Mouse (Mus musculus): ENCODE measurements at regions not wholly inside any gene's neighbourhood (a gene's known extent, or its start where the extent isn't known, plus 50 kb on each side); places are given as distances from the start of the nearest gene placed in this dataset.

- Histone ChIP-seq H3K4me1 (replicated peaks; ENCODE audit: control insufficient read depth in 2 of 2, insufficient read depth in 2 of 2, low read length in 1 of 2) (peaks cover 0 to 10% of the 10 kb centered on the region in 2 experiments; a peak in 2 of 4 replicates), H3K4me2 (ENCODE audit: low read depth) (no peak overlapping the region), H3K27ac (no peak overlapping the region), H3K4me3 (ENCODE audit: insufficient read depth in 1 of 2, low read depth in 2 of 2, low read length in 2 of 2) (no peak overlapping the region), H3K27me3 (ENCODE audit: control insufficient read depth, insufficient read depth, low read length) (no peaks in the 10 kb centered on the region), H3K9me3 (ENCODE audit: control insufficient read depth, low read length) (no peaks in the 10 kb centered on the region), H3K36me3 (replicated peaks; ENCODE audit: control insufficient read depth, insufficient read depth, low read depth) (no peaks in the 10 kb centered on the region), H3K9ac (replicated peaks) (no peak overlapping the region)
- TF ChIP-seq EP300 (IDR thresholded peaks at IDR 0.05; ENCODE audit: low read depth): no peak
- no peak for TF ChIP-seq CTCF (IDR thresholded peaks at IDR 0.05; ENCODE audit: low read depth)
- 73% methylated on average over 7 of the region's 7 CpGs for WGBS (ENCODE audit: insufficient replicate concordance)
- no peak for ATAC-seq (ENCODE audit: insufficient read depth)
- DNase-seq (ENCODE audit: low read depth in 3 of 3, low spot score in 3 of 3): no peak
Observed at GRCm38 (mm10) chr15:36870717-36871116, 136.9 kb downstream of the Zfp706 start.

GRCm38 (mm10) chr15:36870094-36870493 lies 137.5 kb downstream of the Zfp706 start:
- H3K9me3 ChIP-seq (ENCODE audit: control insufficient read depth, low read length): no peaks in the 10 kb centered on the region
- 66% methylated on average over 9 of the region's 9 CpGs for WGBS (ENCODE audit: insufficient replicate concordance)
- no peaks in the 10 kb centered on the region for H3K36me3 ChIP-seq (replicated peaks; ENCODE audit: control insufficient read depth, insufficient read depth, low read depth)
- ATAC-seq (ENCODE audit: insufficient read depth): no peak
- no peaks in the 10 kb centered on the region for H3K27me3 ChIP-seq (ENCODE audit: control insufficient read depth, insufficient read depth, low read length)
- H3K4me1 ChIP-seq (replicated peaks; ENCODE audit: control insufficient read depth in 2 of 2, insufficient read depth in 2 of 2, low read length in 1 of 2): peaks cover 0 to 9% of the 10 kb centered on the region in 2 experiments; a peak in 2 of 4 replicates
- no peak overlapping the region for H3K27ac ChIP-seq
- no peak overlapping the region for H3K4me2 ChIP-seq (ENCODE audit: low read depth)
- H3K9ac ChIP-seq (replicated peaks): no peak overlapping the region
- DNase-seq (ENCODE audit: low read depth in 3 of 3, low spot score in 3 of 3): no peak
- TF ChIP-seq CTCF (IDR thresholded peaks at IDR 0.05; ENCODE audit: low read depth) (no peak), EP300 (IDR thresholded peaks at IDR 0.05; ENCODE audit: low read depth) (no peak)
- H3K4me3 ChIP-seq (ENCODE audit: insufficient read depth in 1 of 2, low read depth in 2 of 2, low read length in 2 of 2): no peak overlapping the region

GRCm38 (mm10) chr15:36866088-36866487 lies 141.5 kb downstream of the Zfp706 start:
- 8% methylated on average over 1 of the region's 1 CpGs for WGBS (ENCODE audit: insufficient replicate concordance)
- no peak overlapping the region for H3K9ac ChIP-seq (replicated peaks)
- H3K36me3 ChIP-seq (replicated peaks; ENCODE audit: control insufficient read depth, insufficient read depth, low read depth): no peaks in the 10 kb centered on the region
- H3K9me3 ChIP-seq (ENCODE audit: control insufficient read depth, low read length): no peaks in the 10 kb centered on the region
- no peak overlapping the region for H3K4me3 ChIP-seq (ENCODE audit: insufficient read depth in 1 of 2, low read depth in 2 of 2, low read length in 2 of 2)
- DNase-seq (ENCODE audit: low read depth in 3 of 3, low spot score in 3 of 3) (no peak), ATAC-seq (ENCODE audit: insufficient read depth) (no peak)
- no peaks in the 10 kb centered on the region for H3K4me1 ChIP-seq (replicated peaks; ENCODE audit: control insufficient read depth in 2 of 2, insufficient read depth in 2 of 2, low read length in 1 of 2)
- TF ChIP-seq EP300 (IDR thresholded peaks at IDR 0.05; ENCODE audit: low read depth) (no peak), CTCF (IDR thresholded peaks at IDR 0.05; ENCODE audit: low read depth) (no peak)
- no peak overlapping the region for H3K27ac ChIP-seq
- H3K4me2 ChIP-seq (ENCODE audit: low read depth): no peak overlapping the region
- H3K27me3 ChIP-seq (ENCODE audit: control insufficient read depth, insufficient read depth, low read length): no peaks in the 10 kb centered on the region

- H3K9ac ChIP-seq (replicated peaks): no peak overlapping the region
- ATAC-seq (ENCODE audit: insufficient read depth): no peak
- H3K9me3 ChIP-seq (ENCODE audit: control insufficient read depth, low read length): no peaks in the 10 kb centered on the region
- no peaks in the 10 kb centered on the region for H3K36me3 ChIP-seq (replicated peaks; ENCODE audit: control insufficient read depth, insufficient read depth, low read depth)
- no peaks in the 10 kb centered on the region for H3K27me3 ChIP-seq (ENCODE audit: control insufficient read depth, insufficient read depth, low read length)
- WGBS (ENCODE audit: insufficient replicate concordance): 12% methylated on average over 3 of the region's 3 CpGs
- H3K4me2 ChIP-seq (ENCODE audit: low read depth): no peak overlapping the region
- DNase-seq (ENCODE audit: low read depth in 3 of 3, low spot score in 3 of 3): no peak
- H3K4me3 ChIP-seq (ENCODE audit: insufficient read depth in 1 of 2, low read depth in 2 of 2, low read length in 2 of 2): no peak overlapping the region
- H3K4me1 ChIP-seq (replicated peaks; ENCODE audit: control insufficient read depth in 2 of 2, insufficient read depth in 2 of 2, low read length in 1 of 2): no peaks in the 10 kb centered on the region
- H3K27ac ChIP-seq: no peak overlapping the region
- TF ChIP-seq CTCF (IDR thresholded peaks at IDR 0.05; ENCODE audit: low read depth) (no peak), EP300 (IDR thresholded peaks at IDR 0.05; ENCODE audit: low read depth) (no peak)
Observed at GRCm38 (mm10) chr15:36865332-36865731, 142.2 kb downstream of the Zfp706 start.

GRCm38 (mm10) chr15:36864046-36864445 lies 143.5 kb downstream of the Zfp706 start:
- ATAC-seq (ENCODE audit: insufficient read depth) (no peak), DNase-seq (ENCODE audit: low read depth in 3 of 3, low spot score in 3 of 3) (no peak)
- no peak overlapping the region for H3K4me2 ChIP-seq (ENCODE audit: low read depth)
- H3K27ac ChIP-seq: no peak overlapping the region
- H3K27me3 ChIP-seq (ENCODE audit: control insufficient read depth, insufficient read depth, low read length): no peaks in the 10 kb centered on the region
- 37% methylated on average over 2 of the region's 2 CpGs for WGBS (ENCODE audit: insufficient replicate concordance)
- H3K4me3 ChIP-seq (ENCODE audit: insufficient read depth in 1 of 2, low read depth in 2 of 2, low read length in 2 of 2): no peak overlapping the region
- H3K4me1 ChIP-seq (replicated peaks; ENCODE audit: control insufficient read depth in 2 of 2, insufficient read depth in 2 of 2, low read length in 1 of 2): no peaks in the 10 kb centered on the region
- no peaks in the 10 kb centered on the region for H3K9me3 ChIP-seq (ENCODE audit: control insufficient read depth, low read length)
- no peak overlapping the region for H3K9ac ChIP-seq (replicated peaks)
- TF ChIP-seq EP300 (IDR thresholded peaks at IDR 0.05; ENCODE audit: low read depth): no peak
- TF ChIP-seq CTCF (IDR thresholded peaks at IDR 0.05; ENCODE audit: low read depth): no peak
- no peaks in the 10 kb centered on the region for H3K36me3 ChIP-seq (replicated peaks; ENCODE audit: control insufficient read depth, insufficient read depth, low read depth)
